ENCODE assay signal across 23 mouse cellular contexts in genomic region chr12:33160406-33160805, GRCm38 (mm10). TPM values are rescaled to one million over a fixed set of nuclear protein-coding genes. Genes with fewer than 3 reads are reported as not detected.
DNase-seq lines count a peak whose midpoint lies in the region; ATAC-seq and TF ChIP-seq lines count a peak whose summit lies in the region.
"Had no signal": no experiment of that assay in that cellular context is flagged by ENCODE, and none has a peak within 500 bp of the region (broad histone marks: within the 10 kb centered on the region; RNA-seq: fewer than 3 reads in every experiment).

No protein-coding gene starts in this region.

- H3K4me2 ChIP-seq in forebrain, embryonic 15.5 days (replicated peaks), result no peak overlapping the region
- H3K4me2 ChIP-seq in hindbrain, embryonic 13.5 days, result no peak overlapping the region
- H3K4me2 ChIP-seq: embryonic facial prominence, embryonic 12.5 days; hindbrain, embryonic 12.5 days; intestine, embryonic 15.5 days; kidney, embryonic 15.5 days; limb, embryonic 13.5 days; stomach, embryonic 15.5 days had no signal

- no peaks in the 10 kb centered on the region for H3K36me3 ChIP-seq in thymus, adult 2 months (ENCODE audit: control insufficient read depth, insufficient read depth, low read length)
- H3K36me3 ChIP-seq in forebrain, embryonic 15.5 days, result 0 out of 2 replicates have a peak, but pooled peaks cover 6% of the 10 kb centered on the region
- 0 out of 2 replicates have a peak, but pooled peaks cover 8% of the 10 kb centered on the region for H3K36me3 ChIP-seq in hindbrain, embryonic 13.5 days
- H3K36me3 ChIP-seq: intestine, embryonic 15.5 days; stomach, embryonic 15.5 days had no signal

- H3K9me3 ChIP-seq in forebrain, embryonic 15.5 days, result no peaks in the 10 kb centered on the region
- H3K9me3 ChIP-seq in hindbrain, embryonic 13.5 days, result no peaks in the 10 kb centered on the region
- H3K9me3 ChIP-seq: embryonic facial prominence, embryonic 12.5 days; hindbrain, embryonic 12.5 days; intestine, embryonic 15.5 days; kidney, embryonic 15.5 days; limb, embryonic 13.5 days; stomach, embryonic 15.5 days had no signal

- H3K9ac ChIP-seq in forebrain, embryonic 15.5 days (replicated peaks), result no peak overlapping the region
- no peak overlapping the region for H3K9ac ChIP-seq in hindbrain, embryonic 13.5 days
- H3K9ac ChIP-seq: embryonic facial prominence, embryonic 12.5 days; hindbrain, embryonic 12.5 days; intestine, embryonic 15.5 days; kidney, embryonic 15.5 days; limb, embryonic 13.5 days; liver, embryonic 14.5 days; stomach, embryonic 15.5 days had no signal

- H3K4me3 ChIP-seq in thymus, adult 2 months (ENCODE audit: control insufficient read depth, insufficient read depth, low read length), result peak overlapping the region; percentile 16; the same call in 1 of the 2 replicates
- no peak overlapping the region for H3K4me3 ChIP-seq in forebrain, embryonic 15.5 days
- no peak overlapping the region for H3K4me3 ChIP-seq in hindbrain, embryonic 13.5 days
- H3K4me3 ChIP-seq: embryonic facial prominence, embryonic 12.5 days; erythroblast, embryonic 14.5 days; hindbrain, embryonic 12.5 days; intestine, embryonic 15.5 days; kidney, embryonic 15.5 days; limb, embryonic 13.5 days; stomach, embryonic 15.5 days had no signal

- H3K4me1 ChIP-seq in thymus, adult 2 months (replicated peaks; ENCODE audit: control insufficient read depth, insufficient read depth, low read length), result peaks cover 21% of the 10 kb centered on the region
- peaks cover 12% of the 10 kb centered on the region for H3K4me1 ChIP-seq in forebrain, embryonic 15.5 days
- peaks cover 29% of the 10 kb centered on the region for H3K4me1 ChIP-seq in hindbrain, embryonic 13.5 days (replicated peaks)

- peak; percentile 80 for ATAC-seq in activated CD4-positive, CD25-positive, alpha-beta regulatory T cell, adult 4 months
- ATAC-seq in megakaryocyte, adult 5-6 weeks (ENCODE audit: poor library complexity, severe bottlenecking), result peak; percentile 68
- ATAC-seq in forebrain, embryonic 15.5 days (replicated peaks), result no peak
- no peak for ATAC-seq in hindbrain, embryonic 13.5 days (ENCODE audit: low FRiP score)
- ATAC-seq: forebrain, embryonic 14.5 days; intestine, embryonic 15.5 days had no signal

- no peak for TF ChIP-seq CTCF in thymus, adult 2 months (IDR thresholded peaks at IDR 0.05; ENCODE audit: borderline replicate concordance, control insufficient read depth, extremely low read depth, insufficient read depth, low read length, poor library complexity)

- intact Hi-C loops in left cerebral cortex, postnatal 36 days (cut with DNase I), result no loop called here

- no peaks in the 10 kb centered on the region for H3K27me3 ChIP-seq in thymus, adult 2 months (ENCODE audit: control insufficient read depth, insufficient read depth, low read length)
- no peaks in the 10 kb centered on the region for H3K27me3 ChIP-seq in forebrain, embryonic 15.5 days
- H3K27me3 ChIP-seq in hindbrain, embryonic 13.5 days, result no peaks in the 10 kb centered on the region
- H3K27me3 ChIP-seq: embryonic facial prominence, embryonic 12.5 days; hindbrain, embryonic 12.5 days; intestine, embryonic 15.5 days; kidney, embryonic 15.5 days; limb, embryonic 13.5 days; stomach, embryonic 15.5 days had no signal

- TF ChIP-seq POLR2A in thymus, adult 2 months (IDR thresholded peaks at IDR 0.05; ENCODE audit: control insufficient read depth, extremely low read depth, insufficient read depth, low read length, poor library complexity), result no peak

- 12% methylated on average over 7 of the region's 7 CpGs for WGBS in thymus, adult 2 months
- 80% methylated on average over 7 of the region's 7 CpGs for WGBS in forebrain, embryonic 15.5 days
- whole genome bisulfite sequencing in hindbrain, embryonic 13.5 days, result 87% methylated on average over 7 of the region's 7 CpGs

- DNase-seq in CD4-positive helper T cell, adult 2 months (ENCODE audit: low read depth, low spot score), result peak; percentile 82
- peak; percentile 73 for DNase-seq in thymus, adult 2 months
- DNase-seq in left cerebral cortex, postnatal 36 days (ENCODE audit: low spot score in 2 of 2), result no peak
- DNase-seq in heart, adult 11 months, result no peak
- DNase-seq: adrenal gland, postnatal 14 days; cerebellum, adult 8-10 months; gastrocnemius, postnatal 14 days; kidney, postnatal 4 days; layer of hippocampus, adult 9-11 months; midbrain, embryonic 14.5 days had no signal

- peak overlapping the region; percentile 57; the same call in 1 of the 2 replicates for H3K27ac ChIP-seq in thymus, adult 2 months (ENCODE audit: control insufficient read depth, insufficient read depth, low read length)
- H3K27ac ChIP-seq in forebrain, embryonic 15.5 days (replicated peaks), result no peak overlapping the region
- H3K27ac ChIP-seq in hindbrain, embryonic 13.5 days, result no peak overlapping the region
- H3K27ac ChIP-seq: embryonic facial prominence, embryonic 12.5 days; hindbrain, embryonic 12.5 days; intestine, embryonic 15.5 days; kidney, embryonic 15.5 days; limb, embryonic 13.5 days; liver, embryonic 14.5 days; stomach, embryonic 15.5 days had no signal

RNA-seq across cellular contexts. Expression of gene Atxn7l1, which starts 12.9 kb away (rescaled TPM):
- 10 to 100 TPM; 69.1 to 80.6 TPM for polyA plus RNA-seq in activated CD4-positive, CD25-positive, alpha-beta regulatory T cell, adult 4 months (2017; shearing (Covaris generic))
- total RNA-seq in megakaryocyte, adult 5-6 weeks (2015), result 109 and 115 TPM in 2 replicates
- total RNA-seq in megakaryocyte, adult 5-6 weeks (2017), result 50.0 and 60.4 TPM in 2 replicates
- polyA plus RNA-seq in thymus, adult 2 months (2012; rRNA removed), result 129 and 141 TPM in 2 replicates
- 10 to 100 TPM; 49.8 to 67.5 TPM for total RNA-seq in left cerebral cortex, postnatal 36 days (2021)
- 15.4 and 17.6 TPM in 2 replicates for polyA plus RNA-seq in forebrain, embryonic 15.5 days (2015; fragmentation: Nextera tagmentation; extraction: Ambion mirVana)
- polyA plus RNA-seq in hindbrain, embryonic 13.5 days (2015; fragmentation: Nextera tagmentation; extraction: Ambion mirVana), result 19.9 and 22.4 TPM in 2 replicates

Comparison
In these comparisons a context has a peak if more than half of its experiments do, and no peak if none do; other contexts are left out.
1. DNase-seq: peak in CD4-positive helper T cell, adult 2 months (single experiment) and thymus, adult 2 months (single experiment); none in left cerebral cortex, postnatal 36 days (0 of 2) and heart, adult 11 months (single experiment).
2. ATAC-seq: peak in activated CD4-positive, CD25-positive, alpha-beta regulatory T cell, adult 4 months (single experiment) and megakaryocyte, adult 5-6 weeks (single experiment); none in forebrain, embryonic 15.5 days (single experiment) and hindbrain, embryonic 13.5 days (single experiment).